Mouse (Mus musculus): ENCODE results near the gene Vezf1. TPM values are rescaled to one million over a fixed set of nuclear protein-coding genes. Genes with fewer than 3 reads are reported as not detected.

Gene Vezf1
- polyA plus RNA-seq, 1 experiment from 2014 or later = 7.6 TPM

DNA sequence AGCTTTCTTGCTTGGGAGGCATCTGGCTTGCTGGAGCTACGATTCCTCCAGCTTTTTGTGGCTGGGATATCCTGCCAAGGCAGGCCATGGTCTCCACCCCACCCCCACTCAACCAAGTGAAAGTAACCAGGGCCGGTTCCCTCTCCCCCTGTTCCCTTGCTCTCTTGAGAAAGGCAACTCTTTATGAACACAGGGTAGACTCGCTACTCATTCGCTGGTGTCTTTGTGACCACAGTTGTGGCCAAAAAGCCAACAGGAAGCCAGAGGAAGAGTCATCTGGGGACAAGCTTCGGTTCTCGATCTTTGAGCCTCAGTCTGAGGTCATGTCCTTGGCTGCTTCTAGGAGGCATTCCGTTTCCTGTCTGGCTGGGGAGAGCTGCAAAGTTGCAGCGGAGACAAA is 63.8 kb downstream of the Vezf1 start:
- no peak for DNase-seq
- Histone ChIP-seq H3K27ac (peak overlapping the region; percentile 1; the same call in 1 of the 2 replicates), H3K9ac (no peak overlapping the region), H3K4me1 (replicated peaks) (peaks cover 9% of the 10 kb centered on the region), H3K36me3 (no peaks in the 10 kb centered on the region), H3K4me3 (replicated peaks) (no peak overlapping the region), H3K27me3 (peaks cover 14% of the 10 kb centered on the region; the same call in 1 of the 2 replicates), H3K9me3 (replicated peaks) (no peaks in the 10 kb centered on the region), H3K4me2 (peak overlapping the region; percentile 27)
- WGBS (ENCODE audit: insufficient replicate concordance) = 9% methylated on average over 8 of the region's 8 CpGs
- ATAC-seq (ENCODE audit: low read depth) = no peak

Other genes starting within 250 kb of the Vezf1 start
- not detected in 2 replicates for gene Lpo, start 240.0 kb upstream of the Vezf1 start, polyA plus RNA-seq (2015; fragmentation: Nextera tagmentation; extraction: Ambion mirVana)
- gene Mks1, start 215.1 kb upstream of the Vezf1 start, polyA plus RNA-seq (2015; fragmentation: Nextera tagmentation; extraction: Ambion mirVana) = 2.1 and 2.5 TPM in 2 replicates
- gene Epx, start 192.7 kb upstream of the Vezf1 start, polyA plus RNA-seq (2015; fragmentation: Nextera tagmentation; extraction: Ambion mirVana) = 3.0 TPM in 2 replicates
- gene Olfr462, start 176.0 kb upstream of the Vezf1 start, polyA plus RNA-seq (2015; fragmentation: Nextera tagmentation; extraction: Ambion mirVana) = not detected in 2 replicates
- gene Olfr463, start 170.9 kb upstream of the Vezf1 start, polyA plus RNA-seq (2015; fragmentation: Nextera tagmentation; extraction: Ambion mirVana) = not detected in 2 replicates
- not detected in 2 replicates for gene Olfr464, start 147.3 kb upstream of the Vezf1 start, polyA plus RNA-seq (2015; fragmentation: Nextera tagmentation; extraction: Ambion mirVana)
- 11.2 and 11.5 TPM in 2 replicates for gene Dynll2, start 80.7 kb upstream of the Vezf1 start, polyA plus RNA-seq (2015; fragmentation: Nextera tagmentation; extraction: Ambion mirVana)
- 157 and 209 TPM in 2 replicates for gene Srsf1, start 20.9 kb upstream of the Vezf1 start, polyA plus RNA-seq (2015; fragmentation: Nextera tagmentation; extraction: Ambion mirVana)
- 1.6 and 1.8 TPM in 2 replicates for gene Cuedc1, start 29.8 kb downstream of the Vezf1 start, polyA plus RNA-seq (2015; fragmentation: Nextera tagmentation; extraction: Ambion mirVana)
- gene Mrps23, start 136.1 kb downstream of the Vezf1 start, polyA plus RNA-seq (2015; fragmentation: Nextera tagmentation; extraction: Ambion mirVana) = 44.0 and 45.8 TPM in 2 replicates
- not detected in 2 replicates for gene Ccdc182, start 225.8 kb downstream of the Vezf1 start, polyA plus RNA-seq (2015; fragmentation: Nextera tagmentation; extraction: Ambion mirVana)

Data from liver, embryonic 13.5 days (tissue).